9 mouse cellular contexts compared by ENCODE assay signal in genomic region chr10:66909905-66910681, GRCm38 (mm10).
A peak's percentile ranks its signal among the peaks of the same experiment; 100 is the strongest.
DNase-seq lines count a peak whose midpoint lies in the region; ATAC-seq and TF ChIP-seq lines count a peak whose summit lies in the region.
"Had no signal": no experiment of that assay in that cellular context is flagged by ENCODE, and none has a peak within 500 bp of the region (broad histone marks: within the 10 kb centered on the region; RNA-seq: fewer than 3 reads in every experiment).

No protein-coding gene starts in this region.

- no peak overlapping the region for H3K9ac ChIP-seq in hindbrain, embryonic 14.5 days
- no peak overlapping the region for H3K9ac ChIP-seq in hindbrain, embryonic 11.5 days (ENCODE audit: low read depth, low read length)
- H3K9ac ChIP-seq in liver, embryonic 16.5 days (ENCODE audit: low read depth, low read length) = no peak overlapping the region
- H3K9ac ChIP-seq in midbrain, embryonic 13.5 days (replicated peaks) = no peak overlapping the region

- 0 out of 2 replicates have a peak overlapping the region, but pooled peaks have one; percentile 7 for H3K4me2 ChIP-seq in hindbrain, embryonic 14.5 days (replicated peaks)
- no peak overlapping the region for H3K4me2 ChIP-seq in hindbrain, embryonic 11.5 days (replicated peaks; ENCODE audit: low read depth, low read length)
- no peak overlapping the region for H3K4me2 ChIP-seq in liver, embryonic 16.5 days (ENCODE audit: low read depth, low read length)
- no peak overlapping the region for H3K4me2 ChIP-seq in midbrain, embryonic 13.5 days (replicated peaks)
- H3K4me2 ChIP-seq: embryonic facial prominence, embryonic 13.5 days had no signal

- WGBS in hindbrain, embryonic 14.5 days = 62% methylated on average over 17 of the region's 17 CpGs
- 72% methylated on average over 17 of the region's 17 CpGs for WGBS in hindbrain, embryonic 11.5 days
- 27% methylated on average over 17 of the region's 17 CpGs for WGBS in kidney, adult 2 months
- WGBS in liver, embryonic 16.5 days (ENCODE audit: insufficient replicate concordance) = 51% methylated on average over 17 of the region's 17 CpGs
- 78% methylated on average over 17 of the region's 17 CpGs for WGBS in midbrain, embryonic 13.5 days

- no peaks in the 10 kb centered on the region for H3K36me3 ChIP-seq in hindbrain, embryonic 14.5 days (replicated peaks; ENCODE audit: control insufficient read depth, insufficient read depth)
- H3K36me3 ChIP-seq in hindbrain, embryonic 11.5 days (ENCODE audit: control insufficient read depth, insufficient read depth, low read length) = no peaks in the 10 kb centered on the region
- no peaks in the 10 kb centered on the region for H3K36me3 ChIP-seq in kidney, adult 2 months (ENCODE audit: control insufficient read depth, insufficient read depth, low read length)
- no peaks in the 10 kb centered on the region for H3K36me3 ChIP-seq in liver, embryonic 16.5 days (ENCODE audit: control insufficient read depth, insufficient read depth)
- H3K36me3 ChIP-seq in midbrain, embryonic 13.5 days = no peaks in the 10 kb centered on the region
- H3K36me3 ChIP-seq: embryonic facial prominence, embryonic 13.5 days had no signal

- no peak for TF ChIP-seq CTCF in kidney, adult 2 months (conservative IDR thresholded peaks at IDR 0.05; ENCODE audit: insufficient read depth, insufficient read length, low read depth, low read length)

- H3K27me3 ChIP-seq in hindbrain, embryonic 14.5 days (ENCODE audit: control insufficient read depth, insufficient read depth, low read length) = no peaks in the 10 kb centered on the region
- no peaks in the 10 kb centered on the region for H3K27me3 ChIP-seq in hindbrain, embryonic 11.5 days (ENCODE audit: control insufficient read depth, insufficient read depth, low read length)
- H3K27me3 ChIP-seq in kidney, adult 2 months (replicated peaks; ENCODE audit: control insufficient read depth, insufficient read depth, low read length) = no peaks in the 10 kb centered on the region
- no peaks in the 10 kb centered on the region for H3K27me3 ChIP-seq in liver, embryonic 16.5 days (ENCODE audit: control insufficient read depth, insufficient read depth, low read depth, low read length)
- H3K27me3 ChIP-seq in midbrain, embryonic 13.5 days = no peaks in the 10 kb centered on the region
- H3K27me3 ChIP-seq: embryonic facial prominence, embryonic 13.5 days had no signal

- DNase-seq in hindbrain, embryonic 14.5 days (ENCODE audit: low spot score) = no peak
- no peak for DNase-seq in hindbrain, embryonic 11.5 days (ENCODE audit: low spot score)
- DNase-seq in adrenal gland, postnatal 25 days = peak; percentile 45
- peak; percentile 79 for DNase-seq in kidney, adult 2 months
- no peak for DNase-seq in cerebellum, adult 9-10 months
- no peak for DNase-seq in frontal cortex, postnatal 14 days (ENCODE audit: low spot score in 2 of 2)

- H3K4me3 ChIP-seq in hindbrain, embryonic 14.5 days (replicated peaks; ENCODE audit: low read length) = no peak overlapping the region
- no peak overlapping the region for H3K4me3 ChIP-seq in hindbrain, embryonic 11.5 days (ENCODE audit: low read depth, low read length)
- H3K4me3 ChIP-seq in kidney, adult 2 months (ENCODE audit: insufficient read depth, low read depth, low read length) = peak overlapping the region; percentile 9; the same call in 1 of the 2 replicates
- no peak overlapping the region for H3K4me3 ChIP-seq in liver, embryonic 16.5 days (ENCODE audit: low read depth, low read length)
- no peak overlapping the region for H3K4me3 ChIP-seq in midbrain, embryonic 13.5 days (replicated peaks)
- H3K4me3 ChIP-seq: embryonic facial prominence, embryonic 13.5 days had no signal

- H3K4me1 ChIP-seq in hindbrain, embryonic 14.5 days (replicated peaks; ENCODE audit: control insufficient read depth, insufficient read depth, low read length) = peaks cover 26% of the 10 kb centered on the region
- peaks cover 8% of the 10 kb centered on the region for H3K4me1 ChIP-seq in hindbrain, embryonic 11.5 days (replicated peaks; ENCODE audit: control insufficient read depth, insufficient read depth, low read length)
- H3K4me1 ChIP-seq in kidney, adult 2 months (ENCODE audit: control insufficient read depth, insufficient read depth, low read length) = peaks cover 18% of the 10 kb centered on the region
- peaks cover 10% of the 10 kb centered on the region for H3K4me1 ChIP-seq in liver, embryonic 16.5 days (ENCODE audit: control insufficient read depth, low read depth, low read length)
- peaks cover 27% of the 10 kb centered on the region for H3K4me1 ChIP-seq in midbrain, embryonic 13.5 days (replicated peaks)

- H3K9me3 ChIP-seq in hindbrain, embryonic 14.5 days (ENCODE audit: control insufficient read depth, low read length) = no peaks in the 10 kb centered on the region
- H3K9me3 ChIP-seq in hindbrain, embryonic 11.5 days (ENCODE audit: control insufficient read depth, low read length) = no peaks in the 10 kb centered on the region
- no peaks in the 10 kb centered on the region for H3K9me3 ChIP-seq in liver, embryonic 16.5 days (replicated peaks; ENCODE audit: control insufficient read depth, low read length)
- no peaks in the 10 kb centered on the region for H3K9me3 ChIP-seq in midbrain, embryonic 13.5 days
- H3K9me3 ChIP-seq: embryonic facial prominence, embryonic 13.5 days had no signal

- no peak overlapping the region for H3K27ac ChIP-seq in hindbrain, embryonic 14.5 days
- H3K27ac ChIP-seq in hindbrain, embryonic 11.5 days (ENCODE audit: low read depth, low read length) = no peak overlapping the region
- H3K27ac ChIP-seq in kidney, adult 2 months (ENCODE audit: insufficient read depth, low read depth, low read length) = peak overlapping the region; percentile 68
- peak overlapping the region; percentile 37; the same call in 1 of the 2 replicates for H3K27ac ChIP-seq in liver, embryonic 16.5 days (ENCODE audit: low read length)
- no peak overlapping the region for H3K27ac ChIP-seq in midbrain, embryonic 13.5 days
- H3K27ac ChIP-seq: embryonic facial prominence, embryonic 13.5 days had no signal

- no peak for ATAC-seq in hindbrain, embryonic 14.5 days (ENCODE audit: low FRiP score)
- no peak for ATAC-seq in hindbrain, embryonic 11.5 days (ENCODE audit: low FRiP score)
- ATAC-seq in liver, embryonic 16.5 days (ENCODE audit: low read depth) = peak; percentile 68
- ATAC-seq in midbrain, embryonic 13.5 days = no peak

- TF ChIP-seq POLR2A in kidney, adult 2 months (IDR thresholded peaks at IDR 0.05; ENCODE audit: low read depth, low read length) = no peak

Comparison
In these comparisons a context has a peak if more than half of its experiments do, and no peak if none do; other contexts are left out.
1. DNase-seq: peak in adrenal gland, postnatal 25 days (single experiment) and kidney, adult 2 months (single experiment); none in hindbrain, embryonic 14.5 days (single experiment), hindbrain, embryonic 11.5 days (single experiment), cerebellum, adult 9-10 months (single experiment) and frontal cortex, postnatal 14 days (0 of 2).
2. H3K27ac ChIP-seq: peak in kidney, adult 2 months (single experiment) and liver, embryonic 16.5 days (single experiment); none in hindbrain, embryonic 14.5 days (single experiment), hindbrain, embryonic 11.5 days (single experiment) and midbrain, embryonic 13.5 days (single experiment).